Mouse (Mus musculus): ENCODE results near the gene Fndc11.

DNA sequence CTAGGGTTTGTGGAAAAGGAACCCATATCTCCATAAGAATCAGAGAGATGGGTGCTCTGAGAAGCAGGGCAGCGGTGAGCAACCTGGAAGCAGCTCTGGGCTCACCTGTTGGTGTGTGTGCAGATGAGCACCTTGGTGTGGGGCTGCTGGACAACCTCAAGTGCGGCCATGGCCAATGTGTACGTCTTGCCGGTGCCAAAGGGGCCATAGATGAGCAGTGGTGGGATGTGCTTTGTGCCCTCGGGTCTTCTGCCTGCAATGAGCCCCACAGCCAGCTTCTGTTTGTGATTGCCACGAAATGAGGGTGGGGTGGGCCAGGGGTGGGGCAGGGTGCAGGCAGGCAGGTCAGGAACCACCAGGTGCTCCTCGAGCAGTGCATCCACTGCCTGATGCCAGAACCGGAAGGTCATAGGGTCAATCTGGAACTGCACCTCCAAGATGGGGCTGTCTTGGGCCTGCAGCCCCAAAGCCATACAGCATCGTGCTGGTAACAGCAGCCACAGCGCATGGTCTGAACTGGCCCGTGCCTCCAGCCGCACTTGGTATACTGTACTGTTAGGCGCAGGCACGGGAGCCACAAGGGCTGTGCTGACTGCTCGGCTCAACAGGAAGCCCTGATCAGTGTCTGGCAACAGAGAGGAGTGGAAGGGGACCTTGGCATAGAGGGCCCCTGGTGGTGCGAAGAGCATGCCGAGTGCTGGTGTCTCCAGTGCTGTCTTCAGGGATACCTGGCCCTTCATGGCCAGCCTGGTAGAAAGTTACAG lies 17.6 kb downstream of the Fndc11 start:
- TF ChIP-seq CTCF (IDR thresholded peaks at IDR 0.05; ENCODE audit: extremely low read depth, insufficient read depth, low read length): no peak
- TF ChIP-seq POLR2A (IDR thresholded peaks at IDR 0.05; ENCODE audit: extremely low read depth, insufficient read depth, low read length): no peak
